Mouse (Mus musculus) heart, embryonic 14.5 days (tissue): ENCODE results near the gene Auts2. TPM values are rescaled to one million over a fixed set of nuclear protein-coding genes. Genes with fewer than 3 reads are reported as not detected.

Experiments
- ATAC-seq: fragments of 200-750 bp; cut with Nextera tagmentation; 2 replicates; pipeline ENCODE4 v1.8.0; 2017; ENCODE audit warnings: low read depth, moderate TSS enrichment; ENCODE audit not compliant: insufficient number of reproducible peaks, insufficient read depth, low FRiP score
- H3K27ac ChIP-seq, 2 experiments: fragments of 200-500 bp in 1 of 2; fragments of 300-500 bp in 1 of 2; sonication (generic) in 1 of 2; replicated peaks in 1 of 2; 2 replicates each; pipeline ENCODE4 v1.5.1; 2012 to 2014; ENCODE audit warnings: low read depth in 2 of 2, low read length in 2 of 2, control low read depth in 1 of 2, mild to moderate bottlenecking in 1 of 2, mixed read lengths in 1 of 2; ENCODE audit not compliant: control insufficient read depth in 1 of 2, insufficient read depth in 1 of 2
- H3K27me3 ChIP-seq: fragments of 300-500 bp; sonication (generic); 2 replicates; pipeline ENCODE4 v1.6.1; 2014; ENCODE audit warnings: mild to moderate bottlenecking, low read length, control low read depth; ENCODE audit not compliant: control insufficient read depth, insufficient read depth
- H3K36me3 ChIP-seq: fragments of 300-500 bp; sonication (generic); 2 replicates; pipeline ENCODE4 v1.6.1; 2014; ENCODE audit warnings: mild to moderate bottlenecking, control low read depth, low read length, mixed read lengths; ENCODE audit not compliant: control insufficient read depth, insufficient read depth
- H3K4me1 ChIP-seq, 2 experiments: fragments of 200-500 bp in 1 of 2; fragments of 300-500 bp in 1 of 2; sonication (generic) in 1 of 2; 2 replicates each; pipeline ENCODE4 v1.6.1; 2012 to 2014; ENCODE audit warnings: low read length in 2 of 2, control low read depth in 1 of 2, mixed read lengths in 1 of 2; ENCODE audit not compliant: control insufficient read depth in 2 of 2, insufficient read depth in 2 of 2
- H3K4me2 ChIP-seq: fragments of 300-500 bp; sonication (generic); 2 replicates; pipeline ENCODE4 v1.6.1; 2014; ENCODE audit warnings: mild to moderate bottlenecking, low read length
- H3K4me3 ChIP-seq, 2 experiments: fragments of 200-500 bp in 1 of 2; fragments of 300-500 bp in 1 of 2; sonication (generic) in 1 of 2; 2 replicates each; pipeline ENCODE4 v1.5.1; 2012 to 2014; ENCODE audit warnings: low read length in 2 of 2, mild to moderate bottlenecking in 2 of 2, control low read depth in 1 of 2, low read depth in 1 of 2, moderate library complexity in 1 of 2; ENCODE audit not compliant: control insufficient read depth in 1 of 2, insufficient read depth in 1 of 2
- H3K9ac ChIP-seq: fragments of 300-500 bp; sonication (generic); 2 replicates; pipeline ENCODE4 v1.6.1; 2014; ENCODE audit warnings: mild to moderate bottlenecking, low read length
- H3K9me3 ChIP-seq: fragments of 300-500 bp; sonication (generic); 2 replicates; pipeline ENCODE4 v1.6.1; 2016; ENCODE audit warnings: low read length, control low read depth; ENCODE audit not compliant: control insufficient read depth
- WGBS: fragments of 180-500 bp; shearing (Covaris S2); extraction: QIAGEN DNeasy Blood & Tissue Kit; methylation state at CpG from one replicate; pipeline ENCODE4 v1.1.7; 2014; 5-methylcytosine and 5-hydroxymethylcytosine counted together
- polyA plus RNA-seq: library from polyadenylated mRNA; unstranded; fragments of >200 nt; fragmentation: Nextera tagmentation; extraction: Ambion mirVana; gene quantifications from 2 replicates; pipeline ENCODE4 v1.2.1, GENCODE M21; 2014

Auts2 gene
- polyA plus RNA-seq, 1 experiment from 2014 or later, result 18.0 TPM

GRCm38 (mm10) chr5:131717359-131717965 is 825.7 kb downstream of the Auts2 start:
- no peaks in the 10 kb centered on the region for H3K4me1 ChIP-seq
- H3K27ac ChIP-seq, result no peak overlapping the region
- H3K9me3 ChIP-seq, result 0 out of 2 replicates have a peak, but pooled peaks cover 3% of the 10 kb centered on the region
- no peaks in the 10 kb centered on the region for H3K27me3 ChIP-seq
- H3K4me3 ChIP-seq, result no peak overlapping the region
- ATAC-seq, result no peak
- no peak overlapping the region for H3K4me2 ChIP-seq
- 87% methylated on average over 19 of the region's 19 CpGs for WGBS
- no peaks in the 10 kb centered on the region for H3K36me3 ChIP-seq
- H3K9ac ChIP-seq, result no peak overlapping the region

- ATAC-seq, result no peak
- no peak overlapping the region for H3K9ac ChIP-seq
- WGBS, result 64% methylated on average over 5 of the region's 5 CpGs
- H3K4me2 ChIP-seq, result no peak overlapping the region
- no peak overlapping the region for H3K27ac ChIP-seq
- no peak overlapping the region for H3K4me3 ChIP-seq
- peaks cover 0 to 3% of the 10 kb centered on the region in 2 experiments; a peak in 1 of 4 replicates for H3K4me1 ChIP-seq
- no peaks in the 10 kb centered on the region for H3K36me3 ChIP-seq
- H3K9me3 ChIP-seq, result 0 out of 2 replicates have a peak, but pooled peaks cover 5% of the 10 kb centered on the region
- H3K27me3 ChIP-seq, result no peaks in the 10 kb centered on the region
These were observed 828.2 kb downstream of the Auts2 start for GRCm38 (mm10) chr5:131714979-131715378.

- no peak for ATAC-seq
- Histone ChIP-seq H3K36me3 (no peaks in the 10 kb centered on the region), H3K27ac (no peak overlapping the region), H3K9me3 (0 out of 2 replicates have a peak, but pooled peaks cover 5% of the 10 kb centered on the region), H3K9ac (no peak overlapping the region), H3K4me3 (no peak overlapping the region), H3K4me1 (peaks cover 0 to 3% of the 10 kb centered on the region in 2 experiments; a peak in 1 of 4 replicates), H3K4me2 (no peak overlapping the region), H3K27me3 (no peaks in the 10 kb centered on the region)
- 86% methylated on average over 2 of the region's 2 CpGs for WGBS
These were observed 830.7 kb downstream of the Auts2 start for GRCm38 (mm10) chr5:131712441-131712840.

GRCm38 (mm10) chr5:131711474-131712129 is 831.5 kb downstream of the Auts2 start:
- Histone ChIP-seq H3K4me3 (no peak overlapping the region), H3K27ac (no peak overlapping the region), H3K9me3 (0 out of 2 replicates have a peak, but pooled peaks cover 5% of the 10 kb centered on the region), H3K9ac (no peak overlapping the region), H3K27me3 (no peaks in the 10 kb centered on the region), H3K4me1 (peaks cover 0 to 3% of the 10 kb centered on the region in 2 experiments; a peak in 1 of 4 replicates), H3K36me3 (no peaks in the 10 kb centered on the region), H3K4me2 (no peak overlapping the region)
- WGBS, result 71% methylated on average over 5 of the region's 5 CpGs
- ATAC-seq, result no peak

- no peak overlapping the region for H3K9ac ChIP-seq
- H3K36me3 ChIP-seq, result no peaks in the 10 kb centered on the region
- H3K9me3 ChIP-seq, result 0 out of 2 replicates have a peak, but pooled peaks cover 5% of the 10 kb centered on the region
- H3K4me3 ChIP-seq, result no peak overlapping the region
- no peak for ATAC-seq
- no peak overlapping the region for H3K4me2 ChIP-seq
- H3K27me3 ChIP-seq, result no peaks in the 10 kb centered on the region
- H3K4me1 ChIP-seq, result peaks cover 0 to 3% of the 10 kb centered on the region in 2 experiments; a peak in 1 of 4 replicates
- no peak overlapping the region for H3K27ac ChIP-seq
- WGBS, result 61% methylated on average over 8 of the region's 8 CpGs
These were observed 832.2 kb downstream of the Auts2 start for GRCm38 (mm10) chr5:131710735-131711473.

- 89% methylated on average over 7 of the region's 7 CpGs for WGBS
- no peaks in the 10 kb centered on the region for H3K27me3 ChIP-seq
- H3K36me3 ChIP-seq, result no peaks in the 10 kb centered on the region
- no peak overlapping the region for H3K9ac ChIP-seq
- no peak overlapping the region for H3K4me3 ChIP-seq
- H3K4me1 ChIP-seq, result peaks cover 0 to 3% of the 10 kb centered on the region in 2 experiments; a peak in 1 of 4 replicates
- no peak for ATAC-seq
- H3K4me2 ChIP-seq, result no peak overlapping the region
- H3K27ac ChIP-seq, result no peak overlapping the region
- H3K9me3 ChIP-seq, result 0 out of 2 replicates have a peak, but pooled peaks cover 2% of the 10 kb centered on the region
These were observed 835.7 kb downstream of the Auts2 start for GRCm38 (mm10) chr5:131707471-131707870.

- no peak overlapping the region for H3K27ac ChIP-seq
- no peaks in the 10 kb centered on the region for H3K27me3 ChIP-seq
- 81% methylated on average over 6 of the region's 6 CpGs for WGBS
- no peak overlapping the region for H3K9ac ChIP-seq
- ATAC-seq, result no peak
- H3K4me1 ChIP-seq, result no peaks in the 10 kb centered on the region; a peak in 1 of 4 replicates
- H3K4me3 ChIP-seq, result no peak overlapping the region
- H3K9me3 ChIP-seq, result no peaks in the 10 kb centered on the region
- no peaks in the 10 kb centered on the region for H3K36me3 ChIP-seq
- no peak overlapping the region for H3K4me2 ChIP-seq
These were observed 839.4 kb downstream of the Auts2 start for GRCm38 (mm10) chr5:131703729-131704128.
